Mouse (Mus musculus) embryonic fibroblast, embryonic 13.5 days (primary cell): ENCODE results near the gene Gm17349. TPM values are rescaled to one million over a fixed set of nuclear protein-coding genes. Genes with fewer than 3 reads are reported as not detected.

Experiments used
- H3K27ac ChIP-seq: 2 replicates; pipeline ENCODE4 v1.5.1; 2012; ENCODE audit warnings: low read length, control low read depth, inconsistent platforms; ENCODE audit not compliant: insufficient read depth
- H3K4me1 ChIP-seq: 2 replicates; pipeline ENCODE4 v1.6.1; 2011; ENCODE audit warnings: low read length; ENCODE audit not compliant: control insufficient read depth, insufficient read depth
- H3K4me3 ChIP-seq: 2 replicates; pipeline ENCODE4 v1.5.1; 2011; ENCODE audit warnings: mild to moderate bottlenecking, control low read depth, low read length; ENCODE audit not compliant: insufficient read depth
- CTCF ChIP-seq: IDR thresholded peaks from 2 replicates; pipeline ENCODE4 v1.5.1; 2011; ENCODE audit warnings: mild to moderate bottlenecking, control low read depth, low read length, moderate library complexity, borderline replicate concordance; ENCODE audit not compliant: insufficient read depth
- POLR2A ChIP-seq: IDR thresholded peaks from 2 replicates; pipeline ENCODE4 v1.6.1; 2011; ENCODE audit warnings: low read depth, mild to moderate bottlenecking, control low read depth, low read length, moderate library complexity
- polyA plus RNA-seq: library from polyadenylated mRNA; stranded (reverse); fragments of >200 nt; gene quantifications from 2 replicates; pipeline ENCODE4 v1.2.4, GENCODE M21; 2011; ENCODE audit warnings: low read depth; ENCODE audit not compliant: missing spikeins, insufficient read length

Gm17349 gene
- polyA plus RNA-seq, 1 experiment: not detected

- H3K27ac ChIP-seq: no peak overlapping the region
- no peaks in the 10 kb centered on the region for H3K4me1 ChIP-seq
- H3K4me3 ChIP-seq: no peak overlapping the region
- no peak for TF ChIP-seq POLR2A
- TF ChIP-seq CTCF: no peak
Measured at GRCm38 (mm10) chr15:99684156-99684555, 21.1 kb downstream of the Gm17349 start.

- H3K4me1 ChIP-seq: no peaks in the 10 kb centered on the region
- H3K27ac ChIP-seq: no peak overlapping the region
- no peak overlapping the region for H3K4me3 ChIP-seq
- TF ChIP-seq POLR2A (no peak), CTCF (no peak)
Measured at GRCm38 (mm10) chr15:99682880-99683279, 22.4 kb downstream of the Gm17349 start.

- Histone ChIP-seq H3K4me3 (no peak overlapping the region), H3K27ac (no peak overlapping the region), H3K4me1 (no peaks in the 10 kb centered on the region)
- TF ChIP-seq CTCF (no peak), POLR2A (no peak)
Measured at GRCm38 (mm10) chr15:99679008-99679407, 26.3 kb downstream of the Gm17349 start.

- Histone ChIP-seq H3K27ac (no peak overlapping the region), H3K4me1 (no peaks in the 10 kb centered on the region), H3K4me3 (no peak overlapping the region)
- TF ChIP-seq CTCF (no peak), POLR2A (no peak)
Measured at GRCm38 (mm10) chr15:99678063-99678800, 27.1 kb downstream of the Gm17349 start.

GRCm38 (mm10) chr15:99677089-99677488 lies 28.2 kb downstream of the Gm17349 start:
- H3K27ac ChIP-seq: no peak overlapping the region
- no peaks in the 10 kb centered on the region for H3K4me1 ChIP-seq
- no peak for TF ChIP-seq POLR2A
- no peak for TF ChIP-seq CTCF
- H3K4me3 ChIP-seq: no peak overlapping the region

- no peak for TF ChIP-seq CTCF
- no peak for TF ChIP-seq POLR2A
- H3K4me1 ChIP-seq: no peaks in the 10 kb centered on the region
- no peak overlapping the region for H3K27ac ChIP-seq
- no peak overlapping the region for H3K4me3 ChIP-seq
Measured at GRCm38 (mm10) chr15:99674866-99675265, 30.4 kb downstream of the Gm17349 start.

GRCm38 (mm10) chr15:99671783-99672182 lies 33.5 kb downstream of the Gm17349 start:
- Histone ChIP-seq H3K4me3 (no peak overlapping the region), H3K27ac (no peak overlapping the region), H3K4me1 (no peaks in the 10 kb centered on the region)
- TF ChIP-seq CTCF: no peak
- TF ChIP-seq POLR2A: no peak

GRCm38 (mm10) chr15:99670964-99671670 lies 34.2 kb downstream of the Gm17349 start:
- H3K4me3 ChIP-seq: peak overlapping the region; percentile 25; the same call in 1 of the 2 replicates
- no peaks in the 10 kb centered on the region for H3K4me1 ChIP-seq
- TF ChIP-seq CTCF (no peak), POLR2A (no peak)
- no peak overlapping the region for H3K27ac ChIP-seq

GRCm38 (mm10) chr15:99670154-99670821 lies 35.0 kb downstream of the Gm17349 start, which contains the start of gene Asic1:
TSS of gene Asic1 (plus strand) at chr15:99670368.
- no peak for TF ChIP-seq CTCF
- no peak for TF ChIP-seq POLR2A
- peak within 1 kb of the TSS; percentile 25 for H3K4me3 ChIP-seq
- no peaks in the 10 kb centered on the region for H3K4me1 ChIP-seq
- H3K27ac ChIP-seq: no peak within 1 kb of the TSS

GRCm38 (mm10) chr15:99669392-99669791 lies 35.9 kb downstream of the Gm17349 start:
- H3K27ac ChIP-seq: no peak overlapping the region
- H3K4me3 ChIP-seq: no peak overlapping the region
- TF ChIP-seq CTCF (no peak), POLR2A (no peak)
- no peaks in the 10 kb centered on the region for H3K4me1 ChIP-seq
